Mouse (Mus musculus) megakaryocyte, embryonic 14.5 days (primary cell): ENCODE measurements at regions not wholly inside any gene's neighbourhood (a gene's known extent, or its start where the extent isn't known, plus 50 kb on each side); places are given as distances from the start of the nearest gene placed in this dataset.
"Not testable (repeated sequence)": the region's sequence is repeated elsewhere in the genome, so short reads cannot be mapped to it uniquely, and the experiment has no call there.

Source experiments
- H3K27me3 ChIP-seq: replicated peaks from 2 replicates; pipeline ENCODE3; 2012; ENCODE audit warnings: inconsistent platforms
- H3K36me3 ChIP-seq: replicated peaks from 2 replicates; pipeline ENCODE3; 2012; ENCODE audit warnings: low read length, inconsistent platforms, mixed read lengths
- H3K4me1 ChIP-seq: 2 replicates; pipeline ENCODE4 v1.6.1; 2012; ENCODE audit warnings: inconsistent platforms
- H3K4me3 ChIP-seq: replicated peaks from 2 replicates; pipeline ENCODE3; 2012; ENCODE audit warnings: moderate library complexity, mild to moderate bottlenecking, inconsistent platforms
- H3K9me3 ChIP-seq: 2 replicates; pipeline ENCODE4 v1.6.1; 2012; ENCODE audit warnings: inconsistent platforms
- FLI1 ChIP-seq: IDR thresholded peaks from 2 replicates; pipeline ENCODE4 v1.6.1; 2012; ENCODE audit warnings: low read length, inconsistent platforms, mixed read lengths
- GATA1 ChIP-seq: IDR thresholded peaks from 3 replicates; pipeline ENCODE4 v1.6.1; 2012; ENCODE audit warnings: mixed read lengths, low read length, inconsistent platforms, borderline replicate concordance

DNA sequence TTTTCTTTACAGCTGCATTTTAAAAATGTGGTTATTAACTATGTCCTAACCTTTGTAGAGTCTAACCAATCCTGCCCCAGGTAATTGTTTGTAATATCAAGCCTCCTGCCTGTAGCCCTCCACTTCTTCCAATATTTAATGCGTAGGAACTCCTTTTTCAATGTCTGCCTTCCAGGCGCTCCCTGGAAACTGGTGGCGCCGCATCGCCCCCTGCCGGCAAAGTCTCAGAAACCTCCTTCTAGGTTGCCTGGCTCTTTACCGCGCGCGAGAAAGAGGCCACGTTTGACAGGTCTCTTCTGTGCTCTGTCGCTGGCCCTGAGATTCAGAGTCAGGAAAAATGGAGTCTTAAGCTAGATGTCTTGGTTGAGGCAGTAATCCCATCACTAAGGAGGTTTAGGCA lies 542.8 kb downstream of the Zfp704 start:
- peaks cover 22% of the 10 kb centered on the region for H3K4me1 ChIP-seq
- H3K27me3 ChIP-seq: peaks cover 1% of the 10 kb centered on the region
- peak overlapping the region; percentile 56 for H3K4me3 ChIP-seq
- TF ChIP-seq GATA1 (no peak), FLI1 (no peak)
- no peaks in the 10 kb centered on the region for H3K36me3 ChIP-seq
- no peaks in the 10 kb centered on the region for H3K9me3 ChIP-seq

DNA sequence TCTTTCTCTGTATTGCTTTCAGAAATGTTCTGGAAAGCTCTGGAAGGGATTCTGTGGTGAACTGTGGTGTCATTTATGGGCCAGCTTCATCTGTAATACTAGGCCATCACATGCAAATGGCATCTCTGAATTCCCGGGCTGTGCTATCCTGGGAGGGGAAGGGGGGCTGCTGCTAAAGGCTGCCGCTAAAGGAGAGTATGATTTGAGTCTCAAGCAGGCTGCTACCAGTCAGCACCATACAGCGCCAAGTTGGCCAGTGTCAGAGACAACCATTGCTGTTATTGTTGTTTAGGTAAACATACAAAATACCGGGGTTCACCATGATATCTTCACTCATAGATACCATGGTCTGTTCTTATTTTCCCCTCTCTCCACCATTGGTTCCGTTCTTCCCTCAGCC lies 543.5 kb downstream of the Zfp704 start:
- peaks cover 2% of the 10 kb centered on the region for H3K27me3 ChIP-seq
- no peaks in the 10 kb centered on the region for H3K36me3 ChIP-seq
- H3K9me3 ChIP-seq: no peaks in the 10 kb centered on the region
- no peak overlapping the region for H3K4me3 ChIP-seq
- no peak for TF ChIP-seq GATA1
- no peak for TF ChIP-seq FLI1
- peaks cover 22% of the 10 kb centered on the region for H3K4me1 ChIP-seq

DNA sequence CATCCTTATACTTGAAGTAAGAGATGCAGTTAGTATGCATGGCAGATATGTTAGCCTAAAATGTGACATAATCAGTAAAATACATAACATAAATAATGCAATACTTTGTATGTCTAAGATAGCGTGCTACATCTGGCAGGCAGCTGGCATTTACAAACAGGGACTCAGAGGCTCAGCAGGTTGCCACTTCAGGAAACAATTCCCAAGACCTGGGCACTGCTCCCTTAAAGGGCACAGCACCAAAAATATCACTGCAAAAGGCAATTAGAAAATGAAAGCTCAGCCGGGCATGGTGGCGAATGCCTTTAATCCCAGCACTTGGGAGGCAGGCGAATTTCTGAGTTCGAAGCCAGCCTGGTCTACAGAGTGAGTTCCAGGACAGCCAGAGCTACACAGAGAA lies 544.0 kb downstream of the Zfp704 start:
- Histone ChIP-seq H3K9me3 (no peaks in the 10 kb centered on the region), H3K27me3 (peaks cover 2% of the 10 kb centered on the region), H3K36me3 (no peaks in the 10 kb centered on the region), H3K4me3 (no peak overlapping the region), H3K4me1 (peaks cover 22% of the 10 kb centered on the region)
- TF ChIP-seq FLI1 (no peak), GATA1 (no peak)

DNA sequence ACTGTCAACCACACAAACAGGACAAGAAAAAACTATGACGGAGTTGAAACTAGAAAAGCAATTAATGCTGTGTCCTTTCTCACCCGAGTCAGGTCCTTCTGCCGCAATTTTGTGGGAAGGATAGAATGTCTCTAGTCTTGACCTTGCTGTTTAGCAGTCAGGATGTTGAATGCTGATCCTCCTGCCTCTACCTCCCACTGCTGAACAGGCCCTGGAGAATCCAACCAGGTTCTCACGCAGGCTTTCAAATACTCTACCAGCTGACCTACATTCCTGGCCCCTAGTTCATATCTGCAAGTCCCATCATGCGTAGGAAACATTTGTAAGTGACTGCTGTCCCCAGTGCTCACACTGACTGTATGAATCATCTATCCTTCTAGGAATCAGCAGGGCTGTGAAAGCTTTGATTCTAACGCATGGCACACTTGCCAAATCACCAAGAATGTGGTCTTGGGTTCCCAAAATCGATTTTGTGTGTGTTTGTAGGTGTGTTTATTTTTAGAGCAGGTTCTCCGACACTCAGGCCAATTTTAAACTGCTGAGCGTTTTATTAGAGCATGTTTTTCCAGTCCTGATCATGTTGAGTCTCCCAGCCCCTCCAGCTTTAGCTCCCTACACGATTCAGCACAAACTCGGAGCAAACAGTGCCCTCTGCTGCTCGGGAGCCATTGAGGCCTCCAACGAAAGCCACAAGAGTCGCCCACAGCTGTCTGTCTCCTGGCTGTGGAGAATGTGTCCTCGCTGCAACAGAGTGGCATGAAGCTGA lies 545.4 kb downstream of the Zfp704 start:
- TF ChIP-seq FLI1 (no peak), GATA1 (no peak)
- Histone ChIP-seq H3K4me1 (peaks cover 22% of the 10 kb centered on the region), H3K9me3 (no peaks in the 10 kb centered on the region), H3K27me3 (peaks cover 2% of the 10 kb centered on the region), H3K36me3 (no peaks in the 10 kb centered on the region), H3K4me3 (no peak overlapping the region)

DNA sequence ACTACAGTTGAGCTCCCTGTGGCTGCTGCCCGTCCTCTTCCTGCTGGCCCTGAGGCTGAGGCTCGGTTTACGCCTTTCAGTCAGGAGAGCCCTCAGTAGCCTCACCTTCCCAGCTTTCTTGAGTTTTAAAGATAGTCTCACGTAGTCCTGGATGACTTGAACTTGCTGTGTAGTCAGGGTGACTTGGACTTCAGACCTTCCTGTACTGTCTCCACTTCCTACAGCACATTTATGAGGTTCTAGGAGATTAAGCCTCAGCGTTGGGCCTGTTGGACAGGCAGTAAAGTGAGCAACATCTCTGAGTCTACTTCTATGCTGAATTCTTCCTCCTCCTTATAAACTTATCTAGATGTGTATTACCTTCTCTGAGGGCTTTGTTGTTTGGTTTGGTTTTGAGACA lies 546.2 kb downstream of the Zfp704 start:
- H3K4me1 ChIP-seq: peaks cover 22% of the 10 kb centered on the region
- no peak for TF ChIP-seq GATA1
- TF ChIP-seq FLI1: no peak

DNA sequence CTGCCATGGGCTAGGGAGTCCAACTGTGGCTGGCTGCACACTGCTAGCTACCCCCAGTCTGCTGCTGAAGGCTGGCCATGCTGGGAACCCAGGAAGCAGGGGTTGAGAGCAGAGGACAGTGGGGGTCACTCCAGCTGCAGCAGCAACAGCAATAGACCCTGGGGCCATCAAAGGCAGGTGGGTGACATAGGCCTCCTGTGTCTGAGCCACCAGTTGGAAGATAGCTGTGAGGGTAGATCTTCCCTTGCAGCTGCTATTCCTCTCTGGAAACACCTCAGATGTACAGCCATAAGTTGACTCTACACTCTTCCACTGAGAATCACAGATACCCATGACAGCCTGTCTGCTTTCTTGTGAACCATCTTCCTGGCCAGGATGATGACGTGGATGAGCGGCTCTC lies 548.5 kb downstream of the Zfp704 start:
- Histone ChIP-seq H3K4me3 (no peak overlapping the region), H3K9me3 (no peaks in the 10 kb centered on the region), H3K36me3 (no peaks in the 10 kb centered on the region), H3K27me3 (peaks cover 5% of the 10 kb centered on the region), H3K4me1 (peaks cover 16% of the 10 kb centered on the region)
- TF ChIP-seq GATA1 (no peak), FLI1 (no peak)

More for the DNA sequence above, 546.2 kb downstream of the Zfp704 start:
- H3K4me3 ChIP-seq: no peak overlapping the region
- peaks cover 2% of the 10 kb centered on the region for H3K27me3 ChIP-seq
- no peaks in the 10 kb centered on the region for H3K9me3 ChIP-seq
- no peaks in the 10 kb centered on the region for H3K36me3 ChIP-seq

DNA sequence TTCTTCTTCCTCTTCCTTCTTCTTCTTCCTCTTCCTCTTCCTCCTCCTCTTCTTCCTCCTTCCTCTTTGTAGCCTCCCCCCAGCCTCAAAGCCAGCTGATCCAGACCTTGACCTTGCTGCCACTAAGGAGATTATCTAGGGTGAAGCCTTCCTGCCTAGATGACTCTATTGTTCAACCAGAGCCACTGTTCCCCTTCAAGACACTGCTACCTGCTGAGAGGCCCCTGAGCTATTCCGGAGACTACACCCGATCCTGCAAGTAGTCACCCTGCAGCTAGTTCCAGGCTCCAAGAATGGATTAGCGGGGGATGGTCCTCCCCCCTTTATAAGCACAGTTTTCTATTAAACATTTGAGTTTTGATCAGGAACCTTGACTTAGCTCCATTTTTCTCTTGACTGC lies 552.2 kb downstream of the Zfp704 start:
- H3K4me1 ChIP-seq, H3K9me3 ChIP-seq, H3K4me3 ChIP-seq, H3K27me3 ChIP-seq, H3K36me3 ChIP-seq: not testable (repeated sequence)

DNA sequence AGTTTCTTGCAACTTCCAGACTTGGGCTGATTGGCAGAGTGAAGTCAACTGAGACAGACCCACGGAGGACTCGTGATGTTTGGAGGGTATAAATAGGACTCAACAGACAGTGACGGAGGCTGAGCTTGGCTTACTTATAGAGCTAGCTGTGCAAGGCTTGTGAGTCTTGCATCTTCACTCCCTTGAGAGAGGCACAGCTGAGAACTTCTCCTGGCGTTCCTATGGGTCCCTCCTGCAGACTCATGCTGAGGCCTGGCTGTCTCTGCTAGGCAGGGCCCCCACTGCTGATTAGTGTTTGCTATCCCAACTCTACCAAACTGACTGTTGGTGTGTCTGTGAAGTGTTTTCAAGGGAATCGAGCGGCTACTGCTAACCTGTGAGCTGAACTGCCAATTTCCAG lies 553.0 kb downstream of the Zfp704 start:
- H3K4me1 ChIP-seq: no peaks in the 10 kb centered on the region; the same call in 1 of the 2 replicates
- no peaks in the 10 kb centered on the region for H3K36me3 ChIP-seq
- H3K9me3 ChIP-seq: no peaks in the 10 kb centered on the region
- H3K4me3 ChIP-seq: no peak overlapping the region
- peaks cover 5% of the 10 kb centered on the region for H3K27me3 ChIP-seq
- TF ChIP-seq GATA1 (no peak), FLI1 (no peak)

DNA sequence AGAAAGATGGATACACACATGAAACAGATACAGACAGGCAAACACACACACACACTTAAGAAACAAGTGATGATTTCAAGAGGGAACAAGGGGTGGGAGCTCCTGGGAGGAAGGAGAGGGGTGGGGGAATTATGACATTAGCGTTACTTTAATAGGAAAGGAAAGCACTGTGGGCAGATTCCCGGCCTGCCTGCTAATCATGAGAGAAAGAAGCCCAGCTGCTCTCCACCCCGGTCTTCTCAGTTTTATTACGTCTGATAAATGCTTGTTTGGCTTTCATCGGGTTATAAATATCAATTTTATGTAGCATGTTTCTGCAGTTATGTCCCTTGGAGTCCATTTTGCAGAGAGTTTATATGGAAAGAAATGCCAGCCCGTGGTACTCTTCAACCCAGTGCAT lies 554.1 kb downstream of the Zfp704 start:
- Histone ChIP-seq H3K9me3 (no peaks in the 10 kb centered on the region), H3K36me3 (no peaks in the 10 kb centered on the region), H3K4me1 (no peaks in the 10 kb centered on the region; the same call in 1 of the 2 replicates), H3K4me3 (no peak overlapping the region), H3K27me3 (peaks cover 3% of the 10 kb centered on the region)
- TF ChIP-seq GATA1: no peak
- TF ChIP-seq FLI1: no peak
